Mouse (Mus musculus): ENCODE results near the gene Zfp597.

DNA sequence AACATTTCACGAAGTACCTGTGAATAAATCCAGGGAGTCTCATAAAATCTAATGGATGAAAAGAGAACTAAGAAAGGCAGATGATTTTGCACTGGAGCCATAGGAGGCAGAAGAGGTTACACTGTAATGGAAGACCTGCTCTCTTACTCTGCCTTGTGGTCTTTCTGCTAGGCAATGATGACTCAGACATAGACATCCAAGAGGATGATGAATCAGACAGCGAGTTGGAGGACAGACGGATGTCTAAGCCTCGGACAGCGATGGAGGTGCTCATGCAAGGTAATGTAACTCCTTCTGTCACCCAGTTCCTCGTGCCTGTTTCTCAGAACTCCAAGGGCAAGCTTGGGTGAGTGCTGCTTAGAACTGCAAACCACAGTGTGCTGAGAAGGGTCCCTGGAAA, 49.2 kb upstream of the Zfp597 start:
- TF ChIP-seq CTCF (IDR thresholded peaks at IDR 0.05; ENCODE audit: low read depth) (no peak), EP300 (IDR thresholded peaks at IDR 0.05; ENCODE audit: low read depth) (no peak)

Data from liver, embryonic 14.5 days (tissue).